Mouse (Mus musculus): ENCODE measurements around the gene Ank2. TPM values are rescaled to one million over a fixed set of nuclear protein-coding genes. Genes with fewer than 3 reads are reported as not detected.

Gene Ank2
- polyA plus RNA-seq, 1 experiment = 1.1 TPM

DNA sequence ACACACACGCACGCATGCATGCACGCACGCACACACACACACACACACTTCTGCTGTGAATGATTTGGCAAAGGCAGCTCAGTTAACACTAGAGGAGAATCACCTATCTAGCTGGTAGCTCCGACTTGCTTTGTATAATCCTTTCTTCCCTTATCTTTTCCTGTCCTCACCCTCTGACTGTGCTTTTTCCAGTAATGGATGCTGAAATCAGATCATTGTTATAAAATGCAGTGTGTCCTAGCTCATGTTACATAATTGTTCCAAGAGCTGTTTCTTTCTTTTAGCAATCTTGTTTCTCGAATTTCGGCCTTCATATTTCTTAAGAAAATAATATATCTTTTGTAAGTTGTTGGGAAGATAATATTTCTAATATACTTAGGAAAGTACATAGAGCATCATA is 457.9 kb downstream of the Ank2 start:
- TF ChIP-seq POLR2A (IDR thresholded peaks at IDR 0.05; ENCODE audit: low read depth, low read length) = no peak
- TF ChIP-seq CTCF (IDR thresholded peaks at IDR 0.05; ENCODE audit: extremely low read depth, insufficient read length, insufficient replicate concordance, low read depth, low read length) = no peak
- 81% methylated on average over 7 of the region's 7 CpGs for WGBS
- Histone ChIP-seq H3K4me3 (ENCODE audit: low read depth, low read length) (no peak overlapping the region), H3K36me3 (ENCODE audit: control insufficient read depth, insufficient read depth, low read length) (no peaks in the 10 kb centered on the region), H3K27me3 (ENCODE audit: control insufficient read depth, insufficient read depth, low read length) (no peaks in the 10 kb centered on the region), H3K4me1 (ENCODE audit: control insufficient read depth, insufficient read depth, insufficient read length, low read length) (no peaks in the 10 kb centered on the region), H3K27ac (ENCODE audit: insufficient read depth, low read depth, low read length) (no peak overlapping the region)

DNA sequence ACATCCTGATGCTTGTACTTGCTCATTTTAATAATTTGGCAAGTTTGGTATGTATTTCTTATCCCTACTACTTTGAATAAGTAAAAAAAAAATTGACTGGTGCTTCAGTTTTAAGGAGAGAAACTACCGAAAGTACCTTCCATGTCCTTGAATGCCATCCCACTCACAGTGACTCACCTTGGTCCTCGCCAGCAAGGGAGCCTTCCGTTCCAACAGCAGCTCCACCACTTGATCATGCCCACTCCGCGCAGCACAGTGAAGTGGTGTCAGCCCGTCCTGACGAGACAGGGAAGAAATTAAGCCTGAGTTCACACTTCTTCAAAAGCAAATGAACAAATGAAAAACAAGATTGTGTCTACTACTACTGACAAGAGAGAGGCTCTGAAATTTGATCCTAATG is 460.6 kb downstream of the Ank2 start:
- Histone ChIP-seq H3K36me3 (ENCODE audit: control insufficient read depth, insufficient read depth, low read length) (no peaks in the 10 kb centered on the region), H3K4me3 (ENCODE audit: low read depth, low read length) (no peak overlapping the region), H3K4me1 (ENCODE audit: control insufficient read depth, insufficient read depth, insufficient read length, low read length) (no peaks in the 10 kb centered on the region), H3K27ac (ENCODE audit: insufficient read depth, low read depth, low read length) (no peak overlapping the region), H3K27me3 (ENCODE audit: control insufficient read depth, insufficient read depth, low read length) (no peaks in the 10 kb centered on the region)
- 83% methylated on average over 7 of the region's 7 CpGs for WGBS
- no peak for TF ChIP-seq CTCF (IDR thresholded peaks at IDR 0.05; ENCODE audit: extremely low read depth, insufficient read length, insufficient replicate concordance, low read depth, low read length)
- TF ChIP-seq POLR2A (IDR thresholded peaks at IDR 0.05; ENCODE audit: low read depth, low read length) = no peak

DNA sequence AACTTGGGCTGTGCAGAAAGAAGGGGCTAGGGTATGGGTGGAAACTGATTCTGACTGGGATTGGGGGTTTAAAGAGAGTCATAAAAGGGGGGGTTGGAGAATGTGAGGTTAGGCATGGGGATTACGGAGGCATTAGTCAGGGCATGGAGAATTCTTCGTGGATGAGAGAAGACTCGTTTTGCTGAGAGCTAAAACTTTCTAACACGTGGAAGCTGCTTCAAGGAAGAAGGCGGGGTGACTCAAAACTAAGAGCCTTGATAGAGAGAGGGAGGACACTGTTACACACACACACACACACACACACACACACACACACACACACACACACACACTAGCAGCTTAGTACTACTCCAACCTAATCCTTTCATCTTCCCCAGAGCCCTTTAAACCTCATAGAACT is 463.0 kb downstream of the Ank2 start:
- no peak overlapping the region for H3K27ac ChIP-seq (ENCODE audit: insufficient read depth, low read depth, low read length)
- WGBS = 64% methylated on average over 5 of the region's 5 CpGs

DNA sequence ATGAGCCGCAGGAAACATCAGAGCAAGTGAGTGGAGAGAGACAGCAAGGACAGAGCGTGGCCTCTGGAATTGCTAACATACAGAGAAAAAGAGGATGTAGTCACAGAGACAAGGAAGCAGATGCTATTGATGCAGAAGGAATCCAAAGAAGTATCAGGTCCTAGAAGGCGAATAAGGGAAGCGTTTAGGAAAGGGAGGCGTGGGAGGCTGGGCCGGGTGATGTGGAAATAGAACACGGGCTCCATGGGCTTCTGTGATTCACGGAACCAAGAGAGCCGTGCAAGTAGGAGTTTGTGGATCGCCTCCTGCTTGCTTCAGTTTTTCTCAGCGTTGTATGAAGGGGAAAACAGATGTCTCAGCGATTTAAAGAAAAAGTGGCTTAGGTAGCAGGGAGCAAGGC is 463.6 kb downstream of the Ank2 start:
- no peak for TF ChIP-seq CTCF (IDR thresholded peaks at IDR 0.05; ENCODE audit: extremely low read depth, insufficient read length, insufficient replicate concordance, low read depth, low read length)
- no peak overlapping the region for H3K27ac ChIP-seq (ENCODE audit: insufficient read depth, low read depth, low read length)
- 86% methylated on average over 12 of the region's 12 CpGs for WGBS
- H3K36me3 ChIP-seq (ENCODE audit: control insufficient read depth, insufficient read depth, low read length) = no peaks in the 10 kb centered on the region
- H3K4me3 ChIP-seq (ENCODE audit: low read depth, low read length) = no peak overlapping the region
- no peaks in the 10 kb centered on the region for H3K27me3 ChIP-seq (ENCODE audit: control insufficient read depth, insufficient read depth, low read length)
- H3K4me1 ChIP-seq (ENCODE audit: control insufficient read depth, insufficient read depth, insufficient read length, low read length) = no peaks in the 10 kb centered on the region

More for the DNA sequence above, 463.0 kb downstream of the Ank2 start:
- Histone ChIP-seq H3K36me3 (ENCODE audit: control insufficient read depth, insufficient read depth, low read length) (no peaks in the 10 kb centered on the region), H3K4me1 (ENCODE audit: control insufficient read depth, insufficient read depth, insufficient read length, low read length) (no peaks in the 10 kb centered on the region), H3K27me3 (ENCODE audit: control insufficient read depth, insufficient read depth, low read length) (no peaks in the 10 kb centered on the region), H3K4me3 (ENCODE audit: low read depth, low read length) (no peak overlapping the region)
- TF ChIP-seq POLR2A (IDR thresholded peaks at IDR 0.05; ENCODE audit: low read depth, low read length) (no peak), CTCF (IDR thresholded peaks at IDR 0.05; ENCODE audit: extremely low read depth, insufficient read length, insufficient replicate concordance, low read depth, low read length) (no peak)

DNA sequence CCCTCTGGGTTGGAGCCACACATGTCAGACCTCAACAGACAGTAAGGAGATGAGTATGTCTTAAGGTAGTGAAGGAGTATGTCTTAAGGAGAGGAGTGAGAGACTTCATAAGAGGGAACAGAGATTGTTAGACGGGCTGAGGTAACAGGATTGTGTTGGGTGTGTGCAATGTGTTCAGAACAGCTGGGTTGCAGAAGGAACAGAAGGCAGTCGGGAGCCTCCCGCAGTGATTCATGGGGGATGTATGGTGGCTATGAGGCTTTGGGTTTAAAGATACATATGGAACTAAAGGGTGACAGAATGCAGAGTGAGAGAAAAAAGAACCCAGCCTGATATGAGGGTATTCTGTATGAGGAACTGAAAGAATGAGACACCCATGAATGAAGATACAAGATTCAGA is 464.2 kb downstream of the Ank2 start:
- H3K4me1 ChIP-seq (ENCODE audit: control insufficient read depth, insufficient read depth, insufficient read length, low read length) = no peaks in the 10 kb centered on the region
- H3K4me3 ChIP-seq (ENCODE audit: low read depth, low read length) = no peak overlapping the region
- TF ChIP-seq CTCF (IDR thresholded peaks at IDR 0.05; ENCODE audit: extremely low read depth, insufficient read length, insufficient replicate concordance, low read depth, low read length) (no peak), POLR2A (IDR thresholded peaks at IDR 0.05; ENCODE audit: low read depth, low read length) (no peak)
- 85% methylated on average over 3 of the region's 3 CpGs for WGBS
- no peak overlapping the region for H3K27ac ChIP-seq (ENCODE audit: insufficient read depth, low read depth, low read length)
- no peaks in the 10 kb centered on the region for H3K27me3 ChIP-seq (ENCODE audit: control insufficient read depth, insufficient read depth, low read length)
- H3K36me3 ChIP-seq (ENCODE audit: control insufficient read depth, insufficient read depth, low read length) = no peaks in the 10 kb centered on the region

DNA sequence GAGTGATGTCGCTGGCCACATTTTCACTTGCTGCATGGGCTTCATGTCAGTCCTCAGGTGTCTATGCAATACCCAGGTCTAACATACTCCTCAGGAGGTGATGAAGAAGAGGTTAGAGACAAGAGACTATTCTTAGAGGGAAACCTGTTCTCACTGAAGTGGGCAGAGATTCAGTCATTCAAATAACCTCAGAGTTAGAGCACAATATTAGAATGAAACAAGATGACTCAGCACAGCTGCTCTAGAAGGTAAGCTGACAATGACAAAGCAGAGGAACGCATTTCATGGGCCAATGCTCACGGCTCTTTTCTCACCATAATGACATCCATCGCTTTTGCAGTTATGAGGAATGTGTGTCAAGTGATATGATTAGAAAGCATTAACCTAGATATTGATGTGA is 475.2 kb downstream of the Ank2 start:
- Histone ChIP-seq H3K27me3 (ENCODE audit: control insufficient read depth, insufficient read depth, low read length) (no peaks in the 10 kb centered on the region), H3K36me3 (ENCODE audit: control insufficient read depth, insufficient read depth, low read length) (no peaks in the 10 kb centered on the region), H3K4me1 (ENCODE audit: control insufficient read depth, insufficient read depth, insufficient read length, low read length) (no peaks in the 10 kb centered on the region), H3K4me3 (ENCODE audit: low read depth, low read length) (no peak overlapping the region), H3K27ac (ENCODE audit: insufficient read depth, low read depth, low read length) (no peak overlapping the region)
- 95% methylated on average over 4 of the region's 4 CpGs for WGBS
- TF ChIP-seq POLR2A (IDR thresholded peaks at IDR 0.05; ENCODE audit: low read depth, low read length) (no peak), CTCF (IDR thresholded peaks at IDR 0.05; ENCODE audit: extremely low read depth, insufficient read length, insufficient replicate concordance, low read depth, low read length) (no peak)

DNA sequence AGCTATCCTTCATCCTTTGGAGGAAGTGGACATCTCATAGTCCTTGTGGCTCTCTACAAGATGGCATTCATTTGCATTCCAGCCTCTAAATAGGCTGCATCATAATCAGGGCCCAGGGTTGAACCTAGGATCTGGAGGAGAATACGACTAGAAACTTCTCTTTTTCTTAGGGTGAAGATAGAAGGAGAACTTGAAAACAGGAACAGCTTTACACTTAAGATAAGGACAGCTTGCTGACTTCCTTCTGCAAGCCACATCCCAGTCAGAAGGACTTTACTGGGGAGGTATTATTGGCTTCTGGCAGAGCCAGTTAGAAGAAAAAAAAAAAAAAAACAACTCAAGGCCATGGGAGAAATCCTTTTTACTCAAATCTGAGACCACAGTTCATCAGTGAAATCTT is 479.0 kb downstream of the Ank2 start:
- Histone ChIP-seq H3K27me3 (ENCODE audit: control insufficient read depth, insufficient read depth, low read length) (no peaks in the 10 kb centered on the region), H3K27ac (ENCODE audit: insufficient read depth, low read depth, low read length) (no peak overlapping the region), H3K4me1 (ENCODE audit: control insufficient read depth, insufficient read depth, insufficient read length, low read length) (no peaks in the 10 kb centered on the region), H3K36me3 (ENCODE audit: control insufficient read depth, insufficient read depth, low read length) (no peaks in the 10 kb centered on the region), H3K4me3 (ENCODE audit: low read depth, low read length) (no peak overlapping the region)
- TF ChIP-seq POLR2A (IDR thresholded peaks at IDR 0.05; ENCODE audit: low read depth, low read length) = no peak
- no peak for TF ChIP-seq CTCF (IDR thresholded peaks at IDR 0.05; ENCODE audit: extremely low read depth, insufficient read length, insufficient replicate concordance, low read depth, low read length)
- 42% methylated on average over 1 of the region's 1 CpGs for WGBS

DNA sequence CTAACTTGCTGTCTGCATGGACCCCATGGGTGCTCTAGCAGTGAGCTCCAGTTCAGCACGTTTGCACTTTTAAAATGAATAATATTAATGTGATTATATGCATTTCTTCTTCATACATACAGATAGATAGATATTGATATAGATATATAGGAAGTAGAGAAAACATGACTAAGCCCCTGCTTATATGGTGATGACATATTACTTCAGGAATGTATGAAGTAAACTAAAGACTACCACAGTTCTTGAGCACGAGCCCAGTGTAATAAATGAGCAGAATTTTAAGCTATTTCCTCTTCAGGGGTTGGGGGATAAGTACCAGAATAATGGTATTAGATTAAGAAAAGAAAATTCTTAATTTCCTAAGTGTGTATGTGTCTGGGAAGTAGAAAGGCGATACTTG is 479.4 kb downstream of the Ank2 start:
- Histone ChIP-seq H3K4me1 (ENCODE audit: control insufficient read depth, insufficient read depth, insufficient read length, low read length) (no peaks in the 10 kb centered on the region), H3K4me3 (ENCODE audit: low read depth, low read length) (no peak overlapping the region), H3K36me3 (ENCODE audit: control insufficient read depth, insufficient read depth, low read length) (no peaks in the 10 kb centered on the region), H3K27me3 (ENCODE audit: control insufficient read depth, insufficient read depth, low read length) (no peaks in the 10 kb centered on the region), H3K27ac (ENCODE audit: insufficient read depth, low read depth, low read length) (no peak overlapping the region)
- TF ChIP-seq POLR2A (IDR thresholded peaks at IDR 0.05; ENCODE audit: low read depth, low read length) = no peak
- no peak for TF ChIP-seq CTCF (IDR thresholded peaks at IDR 0.05; ENCODE audit: extremely low read depth, insufficient read length, insufficient replicate concordance, low read depth, low read length)
- WGBS = 52% methylated on average over 3 of the region's 3 CpGs

All from small intestine, adult 2 months (tissue).